Mouse (Mus musculus): ENCODE measurements around the gene Rhobtb1. TPM values are rescaled to one million over a fixed set of nuclear protein-coding genes. Genes with fewer than 3 reads are reported as not detected.

Rhobtb1 gene
- total RNA-seq, 2 experiments from 2014 or later, result 21.8 to 29.1 TPM

- no peak overlapping the region for H3K4me3 ChIP-seq
- H3K27ac ChIP-seq, result no peak overlapping the region
- no peak for DNase-seq
- intact Hi-C loops (cut with DNase I), result no loop called here
- TF ChIP-seq CTCF (IDR thresholded peaks at IDR 0.05), result no peak
Measured at GRCm38 (mm10) chr10:69134356-69134755, 16.9 kb upstream of the Rhobtb1 start.

- DNase-seq, result no peak
- intact Hi-C loops (cut with DNase I), result no loop called here
Measured at GRCm38 (mm10) chr10:69136241-69136828, 14.9 kb upstream of the Rhobtb1 start.

GRCm38 (mm10) chr10:69149252-69149651 is 2.0 kb upstream of the Rhobtb1 start:
- no peak for TF ChIP-seq CTCF (IDR thresholded peaks at IDR 0.05)
- no peak for DNase-seq
- intact Hi-C loops (cut with DNase I), result no loop called here
- Histone ChIP-seq H3K4me3 (no peak overlapping the region), H3K27ac (no peak overlapping the region)

More at GRCm38 (mm10) chr10:69136241-69136828, 14.9 kb upstream of the Rhobtb1 start:
- H3K27ac ChIP-seq, result no peak overlapping the region
- no peak for TF ChIP-seq CTCF (IDR thresholded peaks at IDR 0.05)
- no peak overlapping the region for H3K4me3 ChIP-seq

GRCm38 (mm10) chr10:69152971-69153370 is 1.7 kb downstream of the Rhobtb1 start:
- Histone ChIP-seq H3K4me3 (no peak overlapping the region), H3K27ac (no peak overlapping the region)
- no peak for DNase-seq
- intact Hi-C loops (cut with DNase I), result no loop called here
- no peak for TF ChIP-seq CTCF (IDR thresholded peaks at IDR 0.05)

GRCm38 (mm10) chr10:69155428-69156175 is 4.4 kb downstream of the Rhobtb1 start:
- Histone ChIP-seq H3K27ac (no peak overlapping the region), H3K4me3 (no peak overlapping the region)
- DNase-seq, result no peak
- TF ChIP-seq CTCF (IDR thresholded peaks at IDR 0.05), result no peak
- intact Hi-C loops (cut with DNase I), result no loop called here

GRCm38 (mm10) chr10:69156462-69156861 is 5.2 kb downstream of the Rhobtb1 start:
- no peak overlapping the region for H3K4me3 ChIP-seq
- no peak for TF ChIP-seq CTCF (IDR thresholded peaks at IDR 0.05)
- no peak overlapping the region; the same call in 1 of the 2 replicates for H3K27ac ChIP-seq
- no peak for DNase-seq
- intact Hi-C loops (cut with DNase I), result no loop called here

- Histone ChIP-seq H3K4me3 (no peak overlapping the region), H3K27ac (no peak overlapping the region)
- intact Hi-C loops (cut with DNase I), result no loop called here
- no peak for TF ChIP-seq CTCF (IDR thresholded peaks at IDR 0.05)
- DNase-seq, result no peak
Measured at GRCm38 (mm10) chr10:69157471-69157870, 6.2 kb downstream of the Rhobtb1 start.

- no peak overlapping the region for H3K27ac ChIP-seq
- intact Hi-C loops (cut with DNase I), result no loop called here
- DNase-seq, result no peak
- TF ChIP-seq CTCF (IDR thresholded peaks at IDR 0.05), result no peak
- H3K4me3 ChIP-seq, result no peak overlapping the region
Measured at GRCm38 (mm10) chr10:69160877-69161276, 9.6 kb downstream of the Rhobtb1 start.

- H3K27ac ChIP-seq, result no peak overlapping the region
- intact Hi-C loops (cut with DNase I), result no loop called here
- DNase-seq, result no peak
- TF ChIP-seq CTCF (IDR thresholded peaks at IDR 0.05), result no peak
- H3K4me3 ChIP-seq, result no peak overlapping the region
Measured at GRCm38 (mm10) chr10:69161503-69161902, 10.3 kb downstream of the Rhobtb1 start.

GRCm38 (mm10) chr10:69162577-69162976 is 11.3 kb downstream of the Rhobtb1 start:
- DNase-seq, result no peak
- H3K27ac ChIP-seq, result no peak overlapping the region
- H3K4me3 ChIP-seq, result no peak overlapping the region
- intact Hi-C loops (cut with DNase I), result no loop called here
- TF ChIP-seq CTCF (IDR thresholded peaks at IDR 0.05), result no peak

GRCm38 (mm10) chr10:69163216-69163615 is 12.0 kb downstream of the Rhobtb1 start:
- Histone ChIP-seq H3K4me3 (no peak overlapping the region), H3K27ac (no peak overlapping the region)
- intact Hi-C loops (cut with DNase I), result no loop called here
- no peak for DNase-seq
- TF ChIP-seq CTCF (IDR thresholded peaks at IDR 0.05), result no peak

GRCm38 (mm10) chr10:69165125-69165524 is 13.9 kb downstream of the Rhobtb1 start:
- no peak overlapping the region for H3K4me3 ChIP-seq
- intact Hi-C loops (cut with DNase I), result no loop called here
- DNase-seq, result no peak
- peak; percentile 69 for TF ChIP-seq CTCF (IDR thresholded peaks at IDR 0.05)
- no peak overlapping the region for H3K27ac ChIP-seq

- TF ChIP-seq CTCF (IDR thresholded peaks at IDR 0.05), result no peak
- H3K4me3 ChIP-seq, result no peak overlapping the region
- H3K27ac ChIP-seq, result no peak overlapping the region
- DNase-seq, result no peak
- intact Hi-C loops (cut with DNase I), result no loop called here
Measured at GRCm38 (mm10) chr10:69165847-69166246, 14.6 kb downstream of the Rhobtb1 start.

GRCm38 (mm10) chr10:69166514-69166913 is 15.3 kb downstream of the Rhobtb1 start:
- Histone ChIP-seq H3K27ac (no peak overlapping the region), H3K4me3 (no peak overlapping the region)
- intact Hi-C loops (cut with DNase I), result no loop called here
- DNase-seq, result no peak
- no peak for TF ChIP-seq CTCF (IDR thresholded peaks at IDR 0.05)
